Mouse (Mus musculus): ENCODE measurements around the gene Zfp82.

- TF ChIP-seq CTCF (IDR thresholded peaks at IDR 0.05; ENCODE audit: borderline replicate concordance, control insufficient read depth, extremely low read depth, insufficient read depth, low read length, poor library complexity) (no peak), POLR2A (IDR thresholded peaks at IDR 0.05; ENCODE audit: control insufficient read depth, extremely low read depth, insufficient read depth, low read length, poor library complexity) (no peak)
These were observed 49.5 kb upstream of the Zfp82 start for GRCm38 (mm10) chr7:30122188-30122530.

Measured in thymus, adult 2 months (tissue).